Mouse (Mus musculus): ENCODE measurements at regions not wholly inside any gene's neighbourhood (a gene's known extent, or its start where the extent isn't known, plus 50 kb on each side); places are given as distances from the start of the nearest gene placed in this dataset.
A peak's percentile ranks its signal among the peaks of the same experiment; 100 is the strongest.

GRCm38 (mm10) chr10:92336138-92336537 lies 386.1 kb downstream of the Nedd1 start:
- DNase-seq (ENCODE audit: inconsistent ontology term): peak; percentile 70

GRCm38 (mm10) chr10:92335141-92335540 lies 387.1 kb downstream of the Nedd1 start:
- peak; percentile 69 for DNase-seq (ENCODE audit: inconsistent ontology term)

GRCm38 (mm10) chr10:92333869-92334268 lies 388.4 kb downstream of the Nedd1 start:
- no peak for DNase-seq (ENCODE audit: inconsistent ontology term)

- DNase-seq (ENCODE audit: inconsistent ontology term): peak; percentile 77
Observed at GRCm38 (mm10) chr10:92333042-92333774, 389.0 kb downstream of the Nedd1 start.

GRCm38 (mm10) chr10:92330150-92330549 lies 392.1 kb downstream of the Nedd1 start:
- no peak for DNase-seq (ENCODE audit: inconsistent ontology term)

- peak; percentile 71 for DNase-seq (ENCODE audit: inconsistent ontology term)
Observed at GRCm38 (mm10) chr10:92329661-92330060, 392.6 kb downstream of the Nedd1 start.

- no peak for DNase-seq (ENCODE audit: inconsistent ontology term)
Observed at GRCm38 (mm10) chr10:92325284-92325989, 396.8 kb downstream of the Nedd1 start.

- DNase-seq (ENCODE audit: inconsistent ontology term): no peak
Observed at GRCm38 (mm10) chr10:92314606-92315005, 407.6 kb downstream of the Nedd1 start.

- DNase-seq (ENCODE audit: inconsistent ontology term): peak; percentile 67
Observed at GRCm38 (mm10) chr10:92312278-92312677, 409.9 kb downstream of the Nedd1 start.

- peak; percentile 72 for DNase-seq (ENCODE audit: inconsistent ontology term)
Observed at GRCm38 (mm10) chr10:92308643-92309042, 413.6 kb downstream of the Nedd1 start.

- peak; percentile 95 for DNase-seq (ENCODE audit: inconsistent ontology term)
Observed at GRCm38 (mm10) chr10:92307861-92308260, 414.4 kb downstream of the Nedd1 start.

- no peak for DNase-seq (ENCODE audit: inconsistent ontology term)
Observed at GRCm38 (mm10) chr10:92298693-92299092, 423.5 kb downstream of the Nedd1 start.

GRCm38 (mm10) chr10:92296837-92297236 lies 425.4 kb downstream of the Nedd1 start:
- no peak for DNase-seq (ENCODE audit: inconsistent ontology term)

- no peak for DNase-seq (ENCODE audit: inconsistent ontology term)
Observed at GRCm38 (mm10) chr10:92296303-92296702, 425.9 kb downstream of the Nedd1 start.

- DNase-seq (ENCODE audit: inconsistent ontology term): no peak
Observed at GRCm38 (mm10) chr10:92293261-92293660, 429.0 kb downstream of the Nedd1 start.

GRCm38 (mm10) chr10:92289230-92289629 lies 433.0 kb downstream of the Nedd1 start:
- no peak for DNase-seq (ENCODE audit: inconsistent ontology term)

GRCm38 (mm10) chr10:92284231-92284630 lies 438.0 kb downstream of the Nedd1 start:
- no peak for DNase-seq (ENCODE audit: inconsistent ontology term)

- DNase-seq (ENCODE audit: inconsistent ontology term): no peak
Observed at GRCm38 (mm10) chr10:92277981-92278380, 444.2 kb downstream of the Nedd1 start.

- DNase-seq (ENCODE audit: inconsistent ontology term): no peak
Observed at GRCm38 (mm10) chr10:92257815-92258214, 464.4 kb downstream of the Nedd1 start.

GRCm38 (mm10) chr10:92248648-92249047 lies 473.6 kb downstream of the Nedd1 start:
- DNase-seq (ENCODE audit: inconsistent ontology term): peak; percentile 94

GRCm38 (mm10) chr10:92247449-92247805 lies 474.8 kb downstream of the Nedd1 start:
- peak; percentile 31 for DNase-seq (ENCODE audit: inconsistent ontology term)

- DNase-seq (ENCODE audit: inconsistent ontology term): peak; percentile 45
Observed at GRCm38 (mm10) chr10:92246785-92247448, 475.3 kb downstream of the Nedd1 start.

All from Muller cell, postnatal 12 days (primary cell).